Mouse (Mus musculus) limb, embryonic 13.5 days (tissue): ENCODE measurements around the gene Epb41l4b. TPM values are rescaled to one million over a fixed set of nuclear protein-coding genes. Genes with fewer than 3 reads are reported as not detected.

ENCODE experiments used
- ATAC-seq: fragments of 200-750 bp; cut with Nextera tagmentation; 2 replicates; pipeline ENCODE4 v1.8.0; 2017; ENCODE audit warnings: low read depth, moderate number of reproducible peaks, moderate TSS enrichment; ENCODE audit not compliant: low FRiP score
- H3K27ac ChIP-seq: fragments of 300-500 bp; sonication (generic); 2 replicates; pipeline ENCODE4 v1.5.1; 2015; ENCODE audit warnings: inconsistent platforms, mild to moderate bottlenecking, moderate library complexity
- H3K27me3 ChIP-seq: fragments of 300-500 bp; sonication (generic); 2 replicates; pipeline ENCODE4 v1.6.1; 2015; ENCODE audit warnings: mild to moderate bottlenecking, inconsistent platforms
- H3K36me3 ChIP-seq: fragments of 300-500 bp; sonication (generic); 2 replicates; pipeline ENCODE4 v1.6.1; 2015; ENCODE audit warnings: inconsistent platforms, mild to moderate bottlenecking, moderate library complexity
- H3K4me1 ChIP-seq: fragments of 300-500 bp; sonication (generic); 2 replicates; pipeline ENCODE4 v1.6.1; 2015; ENCODE audit warnings: inconsistent platforms
- H3K4me2 ChIP-seq: fragments of 300-500 bp; sonication (generic); replicated peaks from 2 replicates; pipeline ENCODE4 v1.6.1; 2015; ENCODE audit warnings: inconsistent platforms, mild to moderate bottlenecking, moderate library complexity
- H3K4me3 ChIP-seq: fragments of 300-500 bp; sonication (generic); 2 replicates; pipeline ENCODE4 v1.5.1; 2015; ENCODE audit warnings: moderate library complexity, mild to moderate bottlenecking, inconsistent platforms
- H3K9ac ChIP-seq: fragments of 300-500 bp; sonication (generic); 2 replicates; pipeline ENCODE4 v1.6.1; 2015; ENCODE audit warnings: mild to moderate bottlenecking, inconsistent platforms
- H3K9me3 ChIP-seq: fragments of 300-500 bp; sonication (generic); 2 replicates; pipeline ENCODE4 v1.6.1; 2016; ENCODE audit warnings: inconsistent platforms
- WGBS: fragments of 180-500 bp; shearing (Covaris S2); methylation state at CpG from one replicate; pipeline ENCODE4 v1.1.7; 2015; 5-methylcytosine and 5-hydroxymethylcytosine counted together
- polyA plus RNA-seq: library from polyadenylated mRNA; unstranded; fragments of >200 nt; fragmentation: Nextera tagmentation; extraction: Ambion mirVana; gene quantifications from 2 replicates; pipeline ENCODE4 v1.2.1, GENCODE M21; 2015

Gene Epb41l4b
- polyA plus RNA-seq, 1 experiment from 2014 or later = 1.8 TPM

GRCm38 (mm10) chr4:56991951-56992350 lies 151.3 kb downstream of the Epb41l4b start:
- ATAC-seq = no peak
- WGBS = 66% methylated on average over 2 of the region's 2 CpGs
- Histone ChIP-seq H3K4me3 (no peak overlapping the region), H3K9me3 (peaks cover 10% of the 10 kb centered on the region), H3K27ac (no peak overlapping the region), H3K36me3 (no peaks in the 10 kb centered on the region), H3K27me3 (peaks cover 60% of the 10 kb centered on the region), H3K4me2 (no peak overlapping the region), H3K9ac (no peak overlapping the region), H3K4me1 (peaks cover 7% of the 10 kb centered on the region; the same call in 1 of the 2 replicates)

- Histone ChIP-seq H3K4me3 (peak within 1 kb of the TSS; percentile 72), H3K27ac (no peak within 1 kb of the TSS), H3K9me3 (peaks cover 5% of the 10 kb centered on the region; the same call in 1 of the 2 replicates), H3K4me2 (peak within 1 kb of the TSS; percentile 99), H3K9ac (peak within 1 kb of the TSS; percentile 77), H3K27me3 (peaks cover 60% of the 10 kb centered on the region), H3K36me3 (no peaks in the 10 kb centered on the region), H3K4me1 (peaks cover 7% of the 10 kb centered on the region; the same call in 1 of the 2 replicates)
- 1% methylated on average over 25 of the region's 44 CpGs for WGBS
- peak; percentile 73 for ATAC-seq
Observed at GRCm38 (mm10) chr4:56990215-56990584, 153.0 kb downstream of the Epb41l4b start, which contains the start of gene Frrs1l. Gene Frrs1l, minus strand, starts transcription at chr4:56990391.

- Histone ChIP-seq H3K27ac (no peak overlapping the region), H3K4me2 (peak overlapping the region; percentile 99), H3K9ac (peak overlapping the region; percentile 77), H3K27me3 (peaks cover 60% of the 10 kb centered on the region), H3K4me1 (peaks cover 7% of the 10 kb centered on the region; the same call in 1 of the 2 replicates), H3K9me3 (peaks cover 5% of the 10 kb centered on the region; the same call in 1 of the 2 replicates), H3K36me3 (no peaks in the 10 kb centered on the region), H3K4me3 (peak overlapping the region; percentile 72)
- WGBS = 2% methylated on average over 44 of the region's 45 CpGs
- ATAC-seq = peak; percentile 48
Observed at GRCm38 (mm10) chr4:56989431-56990214, 153.6 kb downstream of the Epb41l4b start.

- ATAC-seq = no peak
- no peaks in the 10 kb centered on the region for H3K9me3 ChIP-seq
- no peaks in the 10 kb centered on the region; the same call in 1 of the 2 replicates for H3K36me3 ChIP-seq
- 0 out of 2 replicates have a peak, but pooled peaks cover 4% of the 10 kb centered on the region for H3K4me1 ChIP-seq
- H3K27ac ChIP-seq = no peak overlapping the region
- H3K4me2 ChIP-seq = no peak overlapping the region
- H3K4me3 ChIP-seq = no peak overlapping the region
- no peak overlapping the region for H3K9ac ChIP-seq
- H3K27me3 ChIP-seq = no peaks in the 10 kb centered on the region
- 73% methylated on average over 7 of the region's 7 CpGs for WGBS
Observed at GRCm38 (mm10) chr4:56965586-56966179, 177.6 kb downstream of the Epb41l4b start.

GRCm38 (mm10) chr4:56963687-56964086 lies 179.6 kb downstream of the Epb41l4b start:
- Histone ChIP-seq H3K9me3 (no peaks in the 10 kb centered on the region), H3K27me3 (no peaks in the 10 kb centered on the region), H3K4me3 (no peak overlapping the region), H3K36me3 (no peaks in the 10 kb centered on the region; the same call in 1 of the 2 replicates), H3K4me2 (no peak overlapping the region), H3K9ac (no peak overlapping the region), H3K4me1 (no peaks in the 10 kb centered on the region), H3K27ac (no peak overlapping the region)
- no peak for ATAC-seq
- 86% methylated on average over 6 of the region's 6 CpGs for WGBS

- no peaks in the 10 kb centered on the region for H3K4me1 ChIP-seq
- no peak for ATAC-seq
- WGBS = 77% methylated on average over 12 of the region's 12 CpGs
- no peaks in the 10 kb centered on the region for H3K9me3 ChIP-seq
- H3K9ac ChIP-seq = no peak overlapping the region
- H3K27ac ChIP-seq = no peak overlapping the region
- H3K36me3 ChIP-seq = no peaks in the 10 kb centered on the region
- H3K27me3 ChIP-seq = no peaks in the 10 kb centered on the region
- H3K4me2 ChIP-seq = no peak overlapping the region
- H3K4me3 ChIP-seq = no peak overlapping the region
Observed at GRCm38 (mm10) chr4:56961320-56961925, 181.8 kb downstream of the Epb41l4b start.

GRCm38 (mm10) chr4:56957518-56957917 lies 185.7 kb downstream of the Epb41l4b start:
- no peaks in the 10 kb centered on the region for H3K36me3 ChIP-seq
- H3K4me1 ChIP-seq = no peaks in the 10 kb centered on the region
- no peak for ATAC-seq
- H3K27me3 ChIP-seq = no peaks in the 10 kb centered on the region
- WGBS = 61% methylated on average over 9 of the region's 9 CpGs
- H3K4me2 ChIP-seq = no peak overlapping the region
- H3K27ac ChIP-seq = no peak overlapping the region
- H3K9me3 ChIP-seq = no peaks in the 10 kb centered on the region
- H3K9ac ChIP-seq = no peak overlapping the region
- H3K4me3 ChIP-seq = no peak overlapping the region

- no peak overlapping the region for H3K4me3 ChIP-seq
- H3K27ac ChIP-seq = no peak overlapping the region
- H3K36me3 ChIP-seq = no peaks in the 10 kb centered on the region
- H3K9ac ChIP-seq = no peak overlapping the region
- H3K9me3 ChIP-seq = no peaks in the 10 kb centered on the region
- H3K4me1 ChIP-seq = peaks cover 7% of the 10 kb centered on the region
- ATAC-seq = no peak
- 64% methylated on average over 6 of the region's 6 CpGs for WGBS
- no peaks in the 10 kb centered on the region for H3K27me3 ChIP-seq
- H3K4me2 ChIP-seq = no peak overlapping the region
Observed at GRCm38 (mm10) chr4:56953235-56953634, 190.0 kb downstream of the Epb41l4b start.

GRCm38 (mm10) chr4:56951701-56952100 lies 191.5 kb downstream of the Epb41l4b start:
- no peaks in the 10 kb centered on the region for H3K27me3 ChIP-seq
- ATAC-seq = no peak
- no peak overlapping the region for H3K27ac ChIP-seq

GRCm38 (mm10) chr4:56949494-56949893 lies 193.7 kb downstream of the Epb41l4b start:
- no peak overlapping the region for H3K9ac ChIP-seq
- H3K36me3 ChIP-seq = no peaks in the 10 kb centered on the region
- no peak overlapping the region for H3K4me2 ChIP-seq
- no peaks in the 10 kb centered on the region for H3K9me3 ChIP-seq
- peaks cover 27% of the 10 kb centered on the region for H3K4me1 ChIP-seq
- no peak overlapping the region for H3K4me3 ChIP-seq
- no peak overlapping the region for H3K27ac ChIP-seq
- ATAC-seq = no peak
- no peaks in the 10 kb centered on the region for H3K27me3 ChIP-seq
- 76% methylated on average over 6 of the region's 6 CpGs for WGBS

More at GRCm38 (mm10) chr4:56951701-56952100, 191.5 kb downstream of the Epb41l4b start:
- Histone ChIP-seq H3K4me2 (no peak overlapping the region), H3K9ac (no peak overlapping the region), H3K4me1 (peaks cover 13% of the 10 kb centered on the region), H3K9me3 (no peaks in the 10 kb centered on the region), H3K4me3 (no peak overlapping the region), H3K36me3 (no peaks in the 10 kb centered on the region)
- 88% methylated on average over 3 of the region's 3 CpGs for WGBS

GRCm38 (mm10) chr4:56946641-56947640 lies 196.3 kb downstream of the Epb41l4b start, which contains the start of gene Tmem245:
Gene Tmem245, minus strand, starts transcription at chr4:56947437.
- ATAC-seq = peak; percentile 97
- Histone ChIP-seq H3K4me3 (peak within 1 kb of the TSS; percentile 96), H3K4me1 (peaks cover 50% of the 10 kb centered on the region), H3K27me3 (no peaks in the 10 kb centered on the region), H3K36me3 (no peaks in the 10 kb centered on the region), H3K4me2 (peak within 1 kb of the TSS; percentile 85), H3K27ac (peak within 1 kb of the TSS; percentile 92), H3K9me3 (no peaks in the 10 kb centered on the region), H3K9ac (peak within 1 kb of the TSS; percentile 96)
- under 1% methylated on average over 103 of the region's 107 CpGs for WGBS
